Mouse (Mus musculus) CD4-positive, CD25-positive, alpha-beta regulatory T cell, adult 4 months (primary cell): ENCODE measurements around the gene 5730522E02Rik. TPM values are rescaled to one million over a fixed set of nuclear protein-coding genes. Genes with fewer than 3 reads are reported as not detected.

ENCODE experiments used
- ATAC-seq: one replicate; pipeline ENCODE4 v1.8.0; 2017
- polyA plus RNA-seq, 2 experiments: library from polyadenylated mRNA; unstranded; fragments of 100-300 nt; shearing (Covaris generic); gene quantifications; one replicate each; pipeline ENCODE4 v1.2.1; 2017

5730522E02Rik gene
- polyA plus RNA-seq, 2 experiments from 2014 or later, result not detected

GRCm38 (mm10) chr11:26125923-26126322 lies 84.6 kb downstream of the 5730522E02Rik start:
- no peak for ATAC-seq

DNA sequence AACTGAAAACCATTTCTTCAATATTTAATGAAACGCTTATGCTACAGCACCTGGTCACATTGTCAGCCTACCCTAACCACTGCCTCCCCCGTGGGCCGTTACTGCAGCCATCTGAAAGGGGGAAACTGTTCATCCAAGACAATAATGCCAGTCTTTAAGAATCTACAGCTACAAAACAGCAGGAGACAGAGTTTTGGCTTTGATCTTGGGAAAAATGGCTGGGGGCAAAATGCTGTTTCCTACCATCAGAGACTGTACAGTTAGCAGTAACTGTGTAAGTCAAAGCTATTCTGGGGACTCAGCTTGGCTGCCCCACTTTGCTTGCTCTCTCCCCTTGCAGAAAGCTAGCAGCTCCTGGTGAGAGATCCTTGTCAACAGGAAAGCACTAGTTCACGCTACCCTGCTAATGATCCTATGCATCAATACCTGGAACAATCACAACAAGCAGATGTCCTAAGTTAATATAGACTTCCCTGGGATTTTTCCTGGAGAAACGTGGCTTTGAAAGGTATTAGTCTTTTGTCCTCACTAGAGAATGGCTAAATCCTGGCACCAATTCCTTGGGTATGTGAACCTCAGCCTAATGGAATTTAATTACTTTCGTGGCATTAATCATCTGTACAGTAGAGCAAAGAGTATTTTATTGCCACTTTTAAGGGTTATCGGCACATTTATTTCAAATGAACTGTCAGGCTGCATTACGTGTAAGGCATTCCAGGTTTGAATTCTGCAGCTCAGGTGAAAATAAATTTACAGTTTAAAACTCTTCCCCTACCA lies 89.6 kb downstream of the 5730522E02Rik start:
- no peak for ATAC-seq

DNA sequence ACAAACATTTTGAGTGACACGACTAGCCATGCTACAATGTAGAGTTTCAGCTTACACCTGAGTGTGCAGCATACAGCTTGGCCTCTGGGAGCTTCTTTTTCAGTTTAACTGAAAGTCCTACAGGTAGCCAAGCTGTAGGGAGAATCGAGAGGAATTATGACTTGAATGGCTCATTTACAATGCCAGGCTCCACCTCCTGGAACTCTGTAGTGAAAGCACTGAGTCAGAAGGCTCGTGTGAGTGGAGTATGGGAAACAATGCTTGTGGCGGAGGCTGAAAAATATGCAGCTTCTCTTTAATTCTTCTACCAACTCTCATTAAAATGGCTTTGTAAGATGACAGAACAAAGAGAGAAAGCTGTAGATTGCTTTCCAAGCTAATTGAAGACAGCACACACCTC lies 92.9 kb downstream of the 5730522E02Rik start:
- ATAC-seq, result no peak

DNA sequence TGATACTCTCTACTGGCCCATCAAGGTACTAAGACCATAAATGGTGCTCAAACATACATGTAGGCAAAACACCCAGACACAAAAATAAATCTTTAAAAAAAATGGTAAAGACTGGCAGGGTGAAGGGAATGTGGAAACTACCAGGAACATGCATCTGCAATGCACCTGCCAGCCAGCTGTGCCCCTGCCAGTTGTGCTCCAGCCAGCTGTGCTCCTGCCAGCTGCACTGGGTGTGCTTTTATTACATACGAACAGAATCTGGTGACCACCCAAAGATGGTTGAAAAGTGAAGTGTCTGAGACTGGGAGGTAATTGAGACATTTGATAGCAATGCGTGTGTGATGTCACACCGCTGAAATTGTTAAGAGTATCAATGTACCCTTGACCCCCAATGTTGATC lies 98.4 kb downstream of the 5730522E02Rik start:
- no peak for ATAC-seq

- ATAC-seq, result no peak
These were observed 101.9 kb downstream of the 5730522E02Rik start for GRCm38 (mm10) chr11:26108647-26109046.

GRCm38 (mm10) chr11:26104680-26105079 lies 105.9 kb downstream of the 5730522E02Rik start:
- no peak for ATAC-seq

- ATAC-seq, result no peak
These were observed 106.9 kb downstream of the 5730522E02Rik start for GRCm38 (mm10) chr11:26103698-26104097.

DNA sequence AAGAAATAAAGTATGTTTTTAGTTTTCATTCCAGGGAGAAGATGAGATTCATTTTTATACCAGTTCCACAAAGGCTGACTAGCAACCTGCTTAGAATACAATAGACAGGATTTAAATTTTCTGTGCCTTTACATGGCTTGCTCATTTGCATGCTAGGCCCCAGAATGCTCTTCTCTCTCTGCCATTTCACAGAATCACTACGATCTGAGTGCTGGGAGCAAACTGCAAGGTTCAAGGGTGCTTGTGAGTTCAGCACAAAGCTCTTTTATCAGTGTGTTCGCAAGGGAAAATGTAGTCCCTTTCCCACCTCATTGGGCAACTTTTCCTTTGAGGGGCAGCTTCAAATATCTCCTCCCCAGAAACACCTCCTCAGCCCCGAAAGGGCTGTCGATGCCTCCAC lies 107.7 kb downstream of the 5730522E02Rik start:
- ATAC-seq, result no peak

- no peak for ATAC-seq
These were observed 110.5 kb downstream of the 5730522E02Rik start for GRCm38 (mm10) chr11:26100077-26100476.

DNA sequence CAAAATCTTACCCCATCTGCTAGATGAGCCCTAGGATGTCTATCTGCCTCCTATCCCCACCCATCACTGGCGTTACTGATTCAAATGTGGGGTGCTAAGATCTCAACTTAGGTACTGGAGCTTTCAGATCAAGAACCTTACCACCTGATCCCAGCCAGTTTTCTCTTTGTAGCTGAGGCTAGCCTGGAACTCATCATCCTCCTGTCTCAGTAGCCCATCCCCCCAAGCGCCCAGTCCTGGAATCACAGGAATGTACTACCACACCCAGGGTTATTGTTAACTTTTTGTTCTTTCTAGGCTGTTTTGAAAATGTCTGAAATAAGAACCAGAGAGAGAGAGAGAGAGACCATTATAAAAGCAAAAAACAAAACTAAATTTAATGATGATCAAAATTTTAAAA lies 111.6 kb downstream of the 5730522E02Rik start:
- no peak for ATAC-seq

DNA sequence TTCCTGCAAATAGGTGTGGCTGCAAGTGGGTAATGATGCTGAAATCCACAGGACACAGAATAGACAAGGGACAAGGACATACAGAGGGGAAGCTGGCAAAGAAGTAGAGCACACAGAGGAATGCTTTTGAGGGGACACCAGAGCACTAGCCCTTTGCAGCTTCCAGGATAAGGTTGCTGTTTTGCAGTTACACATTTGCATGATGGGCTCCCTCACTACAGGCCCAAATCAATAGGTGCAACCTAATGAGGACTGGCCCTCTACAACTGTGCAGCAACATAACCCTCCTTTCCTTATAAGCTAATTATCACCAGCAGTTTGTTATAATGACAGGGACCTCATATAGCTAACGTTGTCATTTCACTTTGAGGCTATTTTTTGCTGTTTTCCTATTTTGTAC lies 114.5 kb downstream of the 5730522E02Rik start:
- ATAC-seq, result no peak

- no peak for ATAC-seq
These were observed 121.6 kb downstream of the 5730522E02Rik start for GRCm38 (mm10) chr11:26088993-26089392.

GRCm38 (mm10) chr11:26086679-26087078 lies 123.9 kb downstream of the 5730522E02Rik start:
- no peak for ATAC-seq

- ATAC-seq, result no peak
These were observed 125.1 kb downstream of the 5730522E02Rik start for GRCm38 (mm10) chr11:26085380-26086035.

- ATAC-seq, result no peak
These were observed 134.2 kb downstream of the 5730522E02Rik start for GRCm38 (mm10) chr11:26076335-26076734.

- ATAC-seq, result no peak
These were observed 135.0 kb downstream of the 5730522E02Rik start for GRCm38 (mm10) chr11:26075536-26075935.

DNA sequence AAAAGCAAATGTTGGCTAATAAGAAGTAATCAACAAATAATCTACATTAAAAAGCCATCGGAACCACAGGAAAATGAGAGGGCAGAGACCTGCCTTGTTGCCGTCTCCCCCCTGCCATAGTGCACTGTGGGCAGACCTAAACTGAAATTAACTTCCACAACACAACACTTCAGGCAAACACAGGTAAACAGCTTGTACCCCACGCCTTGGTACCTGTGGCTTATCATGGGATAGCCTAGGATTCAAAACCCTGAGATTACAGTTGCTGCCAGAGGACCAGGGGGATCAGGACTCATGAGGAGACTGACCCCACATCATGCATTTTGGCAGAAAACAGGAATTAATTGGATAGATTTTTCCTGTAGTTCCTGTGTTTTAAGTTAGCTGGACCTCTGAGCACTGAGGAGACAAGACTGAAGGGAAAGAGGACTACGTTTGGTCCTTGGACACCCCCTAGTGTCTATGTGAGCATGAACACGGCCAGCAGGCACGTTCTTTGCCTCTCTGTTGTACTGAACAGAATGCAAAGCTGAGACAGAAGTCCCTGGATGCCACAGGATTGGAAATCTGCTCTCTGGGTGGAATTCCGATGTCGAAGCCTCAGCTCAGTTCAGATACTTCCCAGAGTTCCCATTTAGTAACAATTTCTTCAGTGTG lies 136.8 kb downstream of the 5730522E02Rik start:
- ATAC-seq, result no peak

GRCm38 (mm10) chr11:26072101-26072500 lies 138.5 kb downstream of the 5730522E02Rik start:
- ATAC-seq, result no peak

GRCm38 (mm10) chr11:26063252-26063651 lies 147.3 kb downstream of the 5730522E02Rik start:
- no peak for ATAC-seq

- ATAC-seq, result no peak
These were observed 149.0 kb downstream of the 5730522E02Rik start for GRCm38 (mm10) chr11:26061471-26062137.

DNA sequence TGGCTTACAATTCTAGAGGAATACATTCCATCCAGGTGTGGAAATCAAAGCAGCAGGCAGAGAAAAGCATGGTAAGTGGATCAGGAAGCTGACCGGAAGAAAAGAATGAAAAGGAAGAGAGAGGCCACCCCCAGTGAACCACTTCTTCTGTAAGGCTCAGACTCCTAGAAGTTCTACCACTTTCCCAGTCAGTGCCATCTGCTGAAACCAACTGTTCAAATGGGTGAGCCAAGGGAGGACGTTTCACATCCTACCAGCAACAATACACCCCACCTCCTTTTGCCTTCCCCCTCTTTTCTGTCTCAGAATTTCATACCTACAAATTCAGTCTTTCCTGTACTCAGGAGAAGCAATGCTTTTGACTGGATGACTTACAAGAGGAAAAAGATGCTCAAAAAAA lies 197.0 kb downstream of the 5730522E02Rik start:
- no peak for ATAC-seq

GRCm38 (mm10) chr11:26004018-26004417 lies 206.5 kb downstream of the 5730522E02Rik start:
- no peak for ATAC-seq

DNA sequence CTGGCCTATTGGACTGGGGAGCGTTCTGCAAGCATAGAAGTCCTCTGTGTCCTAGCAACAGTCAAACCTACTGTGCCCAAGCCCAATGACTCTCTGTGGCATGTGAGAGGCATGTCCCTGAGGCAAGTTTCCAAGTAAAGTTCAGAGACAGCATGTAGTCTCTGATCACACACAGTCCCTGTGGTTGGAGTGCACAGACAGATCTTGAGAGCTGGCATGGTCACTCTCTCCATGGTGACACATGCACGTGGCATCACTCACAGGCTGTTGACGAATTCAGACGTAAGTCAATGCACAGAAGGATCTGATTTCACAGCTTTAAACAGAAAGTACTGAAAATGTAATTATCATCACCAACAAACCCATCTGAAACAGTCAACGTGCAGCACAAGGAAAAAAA lies 210.8 kb downstream of the 5730522E02Rik start:
- ATAC-seq, result no peak
